Mouse (Mus musculus) forebrain, embryonic 16.5 days (tissue): Measurements from ENCODE around the gene Ppp1r12b. TPM values are rescaled to one million over a fixed set of nuclear protein-coding genes. Genes with fewer than 3 reads are reported as not detected.

ENCODE experiments used
- ATAC-seq: fragments of 200-750 bp; cut with Nextera tagmentation; 2 replicates; pipeline ENCODE4 v1.8.0; 2017; ENCODE audit warnings: mild to moderate bottlenecking, moderate library complexity
- H3K27ac ChIP-seq: fragments of 300-500 bp; sonication (generic); 2 replicates; pipeline ENCODE4 v1.5.1; 2014; ENCODE audit warnings: low read length, control low read depth
- H3K27me3 ChIP-seq: fragments of 300-500 bp; sonication (generic); replicated peaks from 2 replicates; pipeline ENCODE4 v1.6.1; 2014; ENCODE audit warnings: low read length; ENCODE audit not compliant: control insufficient read depth, insufficient read depth
- H3K36me3 ChIP-seq: fragments of 300-500 bp; sonication (generic); 2 replicates; pipeline ENCODE4 v1.6.1; 2014; ENCODE audit not compliant: control insufficient read depth, insufficient read depth
- H3K4me1 ChIP-seq: fragments of 300-500 bp; sonication (generic); replicated peaks from 2 replicates; pipeline ENCODE4 v1.6.1; 2014; ENCODE audit warnings: low read length; ENCODE audit not compliant: control insufficient read depth, insufficient read depth
- H3K4me2 ChIP-seq: fragments of 300-500 bp; sonication (generic); 2 replicates; pipeline ENCODE4 v1.6.1; 2014; ENCODE audit warnings: mild to moderate bottlenecking, low read length, control low read depth
- H3K4me3 ChIP-seq: fragments of 300-500 bp; sonication (generic); replicated peaks from 2 replicates; pipeline ENCODE4 v1.5.1; 2014; ENCODE audit warnings: mild to moderate bottlenecking, low read length, control low read depth
- H3K9ac ChIP-seq: fragments of 300-500 bp; sonication (generic); replicated peaks from 2 replicates; pipeline ENCODE4 v1.6.1; 2014; ENCODE audit warnings: low read depth, low read length, control low read depth
- H3K9me3 ChIP-seq: fragments of 300-500 bp; sonication (generic); 2 replicates; pipeline ENCODE4 v1.6.1; 2016; ENCODE audit warnings: low read length; ENCODE audit not compliant: control insufficient read depth
- WGBS: fragments of 180-500 bp; shearing (Covaris S2); extraction: QIAGEN DNeasy Blood & Tissue Kit; methylation state at CpG from one replicate; pipeline ENCODE4 v1.1.7; 2014; 5-methylcytosine and 5-hydroxymethylcytosine counted together
- polyA plus RNA-seq: library from polyadenylated mRNA; unstranded; fragments of >200 nt; fragmentation: Nextera tagmentation; extraction: Ambion mirVana; gene quantifications from 2 replicates; pipeline ENCODE4 v1.2.1, GENCODE M21; 2015

The Ppp1r12b gene
- polyA plus RNA-seq, 1 experiment from 2014 or later: 17.5 TPM

- Histone ChIP-seq H3K9me3 (no peaks in the 10 kb centered on the region), H3K9ac (no peak overlapping the region), H3K27me3 (no peaks in the 10 kb centered on the region), H3K36me3 (no peaks in the 10 kb centered on the region), H3K4me3 (no peak overlapping the region), H3K4me2 (no peak overlapping the region), H3K4me1 (peaks cover 21% of the 10 kb centered on the region), H3K27ac (peak overlapping the region; percentile 31; the same call in 1 of the 2 replicates)
- no peak for ATAC-seq
- 50% methylated on average over 16 of the region's 16 CpGs for WGBS
Observed at GRCm38 (mm10) chr1:134803286-134804117, 152.2 kb downstream of the Ppp1r12b start.

DNA sequence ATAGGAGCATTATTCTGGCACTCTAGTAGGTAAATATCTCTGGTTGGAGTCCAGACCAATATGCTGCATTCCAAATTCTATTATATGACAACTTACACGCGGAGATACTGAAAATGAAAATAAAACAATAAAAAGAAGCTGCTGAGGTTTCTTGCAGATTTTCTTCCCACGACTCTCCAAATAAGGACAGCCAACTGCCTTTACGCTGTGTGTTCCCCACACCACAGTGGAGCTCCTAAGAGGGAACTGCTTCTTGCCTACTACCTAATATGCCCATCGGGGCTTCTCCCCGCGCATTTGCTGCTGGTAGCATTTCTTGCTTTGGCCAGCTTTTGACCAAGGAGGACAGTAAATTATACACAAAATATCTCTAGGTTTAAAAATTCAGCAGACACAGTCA lies 154.0 kb downstream of the Ppp1r12b start:
- H3K9me3 ChIP-seq: no peaks in the 10 kb centered on the region
- 94% methylated on average over 7 of the region's 7 CpGs for WGBS

GRCm38 (mm10) chr1:134796536-134796935 lies 159.2 kb downstream of the Ppp1r12b start:
- 55% methylated on average over 3 of the region's 3 CpGs for WGBS
- ATAC-seq: no peak
- peak overlapping the region; percentile 56 for H3K27ac ChIP-seq

More for the DNA sequence above, 154.0 kb downstream of the Ppp1r12b start:
- H3K4me3 ChIP-seq: no peak overlapping the region
- H3K9ac ChIP-seq: no peak overlapping the region
- no peak overlapping the region for H3K4me2 ChIP-seq
- H3K36me3 ChIP-seq: no peaks in the 10 kb centered on the region
- ATAC-seq: no peak
- H3K27me3 ChIP-seq: no peaks in the 10 kb centered on the region
- H3K27ac ChIP-seq: no peak overlapping the region
- H3K4me1 ChIP-seq: peaks cover 21% of the 10 kb centered on the region

GRCm38 (mm10) chr1:134796076-134796475 lies 159.7 kb downstream of the Ppp1r12b start:
- no peak for ATAC-seq
- 85% methylated on average over 1 of the region's 1 CpGs for WGBS
- Histone ChIP-seq H3K4me3 (no peak overlapping the region), H3K9ac (no peak overlapping the region), H3K36me3 (no peaks in the 10 kb centered on the region), H3K27ac (peak overlapping the region; percentile 50; the same call in 1 of the 2 replicates), H3K9me3 (no peaks in the 10 kb centered on the region), H3K27me3 (no peaks in the 10 kb centered on the region), H3K4me1 (peaks cover 7% of the 10 kb centered on the region; the same call in 1 of the 2 replicates), H3K4me2 (no peak overlapping the region)

More at GRCm38 (mm10) chr1:134796536-134796935, 159.2 kb downstream of the Ppp1r12b start:
- H3K4me1 ChIP-seq: peaks cover 7% of the 10 kb centered on the region; the same call in 1 of the 2 replicates
- no peaks in the 10 kb centered on the region for H3K27me3 ChIP-seq
- H3K4me3 ChIP-seq: no peak overlapping the region
- no peak overlapping the region for H3K9ac ChIP-seq
- H3K4me2 ChIP-seq: no peak overlapping the region
- H3K9me3 ChIP-seq: no peaks in the 10 kb centered on the region
- H3K36me3 ChIP-seq: no peaks in the 10 kb centered on the region

DNA sequence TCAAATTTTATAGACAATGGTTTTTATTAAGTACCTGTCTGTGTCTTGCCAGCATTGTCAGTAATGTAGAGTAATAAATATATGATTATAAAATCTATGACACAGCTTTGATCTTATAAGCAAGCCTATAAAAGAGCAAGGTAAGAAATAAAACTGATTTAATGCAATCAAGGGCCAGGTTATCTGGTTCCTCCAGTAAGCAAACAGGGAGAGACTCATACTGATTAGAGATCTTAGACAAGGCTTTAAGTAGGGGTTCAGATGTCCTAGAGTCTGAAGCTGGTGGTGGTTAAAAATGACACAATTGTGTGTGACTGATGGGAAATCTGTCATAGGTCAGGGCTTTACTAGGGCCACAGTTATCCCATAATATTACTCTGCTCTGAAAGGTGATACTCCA lies 164.3 kb downstream of the Ppp1r12b start:
- H3K27me3 ChIP-seq: no peaks in the 10 kb centered on the region

GRCm38 (mm10) chr1:134790716-134791439 lies 164.9 kb downstream of the Ppp1r12b start:
- Histone ChIP-seq H3K4me2 (no peak overlapping the region), H3K4me1 (no peaks in the 10 kb centered on the region), H3K9ac (no peak overlapping the region), H3K27ac (no peak overlapping the region), H3K9me3 (no peaks in the 10 kb centered on the region), H3K36me3 (no peaks in the 10 kb centered on the region), H3K27me3 (no peaks in the 10 kb centered on the region), H3K4me3 (no peak overlapping the region)
- 95% methylated on average over 2 of the region's 2 CpGs for WGBS
- ATAC-seq: no peak

More for the DNA sequence above, 164.3 kb downstream of the Ppp1r12b start:
- Histone ChIP-seq H3K36me3 (no peaks in the 10 kb centered on the region), H3K4me3 (no peak overlapping the region), H3K4me2 (no peak overlapping the region), H3K9ac (no peak overlapping the region), H3K27ac (no peak overlapping the region), H3K9me3 (no peaks in the 10 kb centered on the region), H3K4me1 (peaks cover 4% of the 10 kb centered on the region; the same call in 1 of the 2 replicates)
- ATAC-seq: no peak

DNA sequence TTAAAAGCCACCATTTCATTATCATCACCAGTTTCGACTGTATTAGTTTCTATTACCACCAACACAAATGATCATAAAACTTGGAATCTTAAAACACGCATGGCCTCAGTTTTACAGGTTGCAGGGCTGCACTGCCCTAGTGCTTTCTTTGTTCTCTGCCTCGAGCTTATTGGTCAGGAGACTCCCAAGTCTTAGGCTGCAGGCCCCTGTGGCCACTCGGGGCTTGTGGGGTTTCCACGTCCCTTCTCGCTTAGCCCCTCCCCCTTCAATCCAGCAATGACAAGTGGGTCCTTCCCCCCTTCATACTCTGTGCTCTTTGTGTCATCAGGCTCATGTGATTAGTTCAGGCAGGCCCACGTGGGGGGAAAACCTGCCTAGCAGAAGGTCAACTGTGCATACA lies 167.6 kb downstream of the Ppp1r12b start:
- Histone ChIP-seq H3K9me3 (no peaks in the 10 kb centered on the region), H3K9ac (no peak overlapping the region), H3K36me3 (no peaks in the 10 kb centered on the region), H3K4me2 (no peak overlapping the region), H3K4me3 (no peak overlapping the region), H3K4me1 (no peaks in the 10 kb centered on the region), H3K27ac (no peak overlapping the region), H3K27me3 (no peaks in the 10 kb centered on the region)
- WGBS: 43% methylated on average over 7 of the region's 7 CpGs
- no peak for ATAC-seq

DNA sequence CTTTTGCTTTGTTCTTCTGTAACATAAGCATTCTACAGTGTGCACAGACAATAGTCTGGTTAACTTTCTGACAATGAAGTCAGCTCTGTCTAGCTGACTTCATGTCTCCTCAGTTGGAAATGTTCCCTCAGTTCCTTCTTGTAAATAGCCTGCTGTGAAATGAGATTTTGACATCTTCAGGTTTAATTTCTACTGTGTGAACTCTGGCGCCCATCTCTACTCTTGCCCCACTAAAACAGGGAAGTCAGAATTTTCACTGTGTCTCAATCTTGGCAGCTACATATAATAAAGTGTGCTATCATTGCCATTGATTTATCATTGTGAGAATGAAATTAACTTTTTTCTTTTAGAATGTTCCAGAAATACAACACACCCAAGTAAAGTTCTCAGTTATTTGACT lies 170.8 kb downstream of the Ppp1r12b start:
- Histone ChIP-seq H3K27me3 (no peaks in the 10 kb centered on the region), H3K4me2 (no peak overlapping the region), H3K36me3 (no peaks in the 10 kb centered on the region), H3K27ac (no peak overlapping the region), H3K4me3 (no peak overlapping the region), H3K9me3 (no peaks in the 10 kb centered on the region), H3K4me1 (no peaks in the 10 kb centered on the region), H3K9ac (no peak overlapping the region)
- ATAC-seq: no peak
- WGBS: 93% methylated on average over 1 of the region's 1 CpGs

DNA sequence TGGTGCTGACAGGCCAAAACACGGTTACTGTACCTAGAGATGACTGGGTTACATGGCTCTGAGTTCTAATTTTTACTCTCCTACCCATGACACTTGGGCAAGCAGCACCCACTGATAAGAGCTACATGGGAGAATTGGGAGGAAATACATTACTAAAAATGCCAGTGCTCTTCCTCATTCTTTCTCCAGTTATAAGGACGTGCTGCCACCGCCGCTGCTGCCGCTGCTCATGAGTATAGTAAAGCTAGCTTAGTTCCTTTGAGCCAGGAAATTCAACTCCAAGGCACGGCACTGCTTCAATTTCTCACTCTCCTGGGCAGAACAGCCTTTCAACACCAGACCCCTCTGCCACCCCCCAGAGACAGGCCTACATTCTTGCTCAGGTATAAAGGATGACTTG lies 171.3 kb downstream of the Ppp1r12b start:
- Histone ChIP-seq H3K9me3 (no peaks in the 10 kb centered on the region), H3K27me3 (no peaks in the 10 kb centered on the region), H3K4me2 (no peak overlapping the region), H3K4me1 (no peaks in the 10 kb centered on the region), H3K9ac (no peak overlapping the region), H3K27ac (no peak overlapping the region), H3K4me3 (no peak overlapping the region), H3K36me3 (no peaks in the 10 kb centered on the region)
- 84% methylated on average over 6 of the region's 6 CpGs for WGBS
- no peak for ATAC-seq
